Mouse (Mus musculus) erythroblast, embryonic 14.5 days (primary cell): ENCODE data around the gene Rtn4rl1. TPM values are rescaled to one million over a fixed set of nuclear protein-coding genes. Genes with fewer than 3 reads are reported as not detected.

Experiments
- H3K27me3 ChIP-seq: 2 replicates; pipeline ENCODE4 v1.6.1; 2012; ENCODE audit warnings: inconsistent platforms; ENCODE audit not compliant: control insufficient read depth
- H3K36me3 ChIP-seq: 2 replicates; pipeline ENCODE4 v1.6.1; 2012; ENCODE audit warnings: mild to moderate bottlenecking, inconsistent platforms; ENCODE audit not compliant: control insufficient read depth
- H3K4me1 ChIP-seq: 2 replicates; pipeline ENCODE4 v1.6.1; 2012; ENCODE audit warnings: inconsistent platforms; ENCODE audit not compliant: control insufficient read depth
- H3K4me3 ChIP-seq: replicated peaks from 2 replicates; pipeline ENCODE3; 2012; ENCODE audit warnings: moderate library complexity, mild to moderate bottlenecking, inconsistent platforms
- H3K9me3 ChIP-seq: 2 replicates; pipeline ENCODE4 v1.6.1; 2012; ENCODE audit warnings: low read length, inconsistent platforms, mixed read lengths; ENCODE audit not compliant: control insufficient read depth
- GATA1 ChIP-seq: IDR thresholded peaks from 2 replicates; pipeline ENCODE4 v1.6.1; 2012; ENCODE audit warnings: low read length, inconsistent platforms, mixed read lengths
- TAL1 ChIP-seq: IDR thresholded peaks from 3 replicates; pipeline ENCODE4 v1.6.1; 2012; ENCODE audit warnings: low read length, inconsistent platforms, mixed read lengths
- polyA plus RNA-seq: library from polyadenylated mRNA; stranded (reverse); fragments of >175 nt; gene quantifications from 2 replicates; pipeline ENCODE4 v1.2.3, GENCODE M21; 2012

Rtn4rl1 gene
- polyA plus RNA-seq, 1 experiment: not detected

GRCm38 (mm10) chr11:75267826-75268281, 74.3 kb downstream of the Rtn4rl1 start:
- TF ChIP-seq TAL1 (no peak), GATA1 (no peak)
- Histone ChIP-seq H3K4me3 (no peak overlapping the region), H3K27me3 (no peaks in the 10 kb centered on the region), H3K36me3 (no peaks in the 10 kb centered on the region), H3K4me1 (peaks cover 40% of the 10 kb centered on the region), H3K9me3 (no peaks in the 10 kb centered on the region)

GRCm38 (mm10) chr11:75268492-75268891, 74.9 kb downstream of the Rtn4rl1 start:
- H3K4me3 ChIP-seq: no peak overlapping the region
- no peaks in the 10 kb centered on the region for H3K36me3 ChIP-seq
- H3K27me3 ChIP-seq: no peaks in the 10 kb centered on the region
- H3K9me3 ChIP-seq: no peaks in the 10 kb centered on the region
- no peak for TF ChIP-seq GATA1
- peaks cover 39% of the 10 kb centered on the region for H3K4me1 ChIP-seq

GRCm38 (mm10) chr11:75269213-75269612, 75.6 kb downstream of the Rtn4rl1 start:
- no peak for TF ChIP-seq TAL1
- no peak for TF ChIP-seq GATA1
- H3K4me1 ChIP-seq: peaks cover 40% of the 10 kb centered on the region
- H3K36me3 ChIP-seq: no peaks in the 10 kb centered on the region
- no peaks in the 10 kb centered on the region for H3K27me3 ChIP-seq
- no peaks in the 10 kb centered on the region for H3K9me3 ChIP-seq
- H3K4me3 ChIP-seq: no peak overlapping the region

- H3K9me3 ChIP-seq: no peaks in the 10 kb centered on the region
- H3K36me3 ChIP-seq: no peaks in the 10 kb centered on the region
- H3K27me3 ChIP-seq: no peaks in the 10 kb centered on the region
- peak; percentile 41; the same call in 1 of the 2 replicates for TF ChIP-seq GATA1
- peak; percentile 59; the same call in 2 of the 3 replicates for TF ChIP-seq TAL1
- peaks cover 43% of the 10 kb centered on the region for H3K4me1 ChIP-seq
- peak overlapping the region; percentile 28 for H3K4me3 ChIP-seq
Measured at GRCm38 (mm10) chr11:75270276-75270984, 76.8 kb downstream of the Rtn4rl1 start.

GRCm38 (mm10) chr11:75270985-75271434, 77.4 kb downstream of the Rtn4rl1 start:
- H3K4me1 ChIP-seq: peaks cover 43% of the 10 kb centered on the region
- H3K4me3 ChIP-seq: peak overlapping the region; percentile 28
- no peaks in the 10 kb centered on the region for H3K9me3 ChIP-seq
- H3K36me3 ChIP-seq: no peaks in the 10 kb centered on the region
- H3K27me3 ChIP-seq: no peaks in the 10 kb centered on the region
- no peak for TF ChIP-seq GATA1
- TF ChIP-seq TAL1: no peak

- Histone ChIP-seq H3K4me3 (no peak overlapping the region), H3K9me3 (no peaks in the 10 kb centered on the region), H3K4me1 (peaks cover 35% of the 10 kb centered on the region), H3K36me3 (no peaks in the 10 kb centered on the region), H3K27me3 (no peaks in the 10 kb centered on the region)
- no peak for TF ChIP-seq GATA1
- no peak for TF ChIP-seq TAL1
Measured at GRCm38 (mm10) chr11:75273466-75273865, 79.9 kb downstream of the Rtn4rl1 start.

- peaks cover 37% of the 10 kb centered on the region for H3K4me1 ChIP-seq
Measured at GRCm38 (mm10) chr11:75275035-75275434, 81.5 kb downstream of the Rtn4rl1 start.

GRCm38 (mm10) chr11:75278115-75278514, 84.5 kb downstream of the Rtn4rl1 start:
- Histone ChIP-seq H3K9me3 (no peaks in the 10 kb centered on the region), H3K36me3 (no peaks in the 10 kb centered on the region), H3K27me3 (peaks cover 29% of the 10 kb centered on the region), H3K4me3 (no peak overlapping the region), H3K4me1 (peaks cover 41% of the 10 kb centered on the region)
- no peak for TF ChIP-seq TAL1
- no peak for TF ChIP-seq GATA1

More at GRCm38 (mm10) chr11:75275035-75275434, 81.5 kb downstream of the Rtn4rl1 start:
- Histone ChIP-seq H3K4me3 (no peak overlapping the region), H3K27me3 (no peaks in the 10 kb centered on the region; the same call in 1 of the 2 replicates), H3K9me3 (no peaks in the 10 kb centered on the region), H3K36me3 (no peaks in the 10 kb centered on the region)
- no peak for TF ChIP-seq TAL1

GRCm38 (mm10) chr11:75279013-75279341, 85.4 kb downstream of the Rtn4rl1 start:
- TF ChIP-seq TAL1 (no peak), GATA1 (no peak)
- H3K36me3 ChIP-seq: no peaks in the 10 kb centered on the region
- peak overlapping the region; percentile 56 for H3K4me3 ChIP-seq
- H3K4me1 ChIP-seq: peaks cover 39% of the 10 kb centered on the region
- H3K27me3 ChIP-seq: peaks cover 33% of the 10 kb centered on the region
- H3K9me3 ChIP-seq: no peaks in the 10 kb centered on the region
